Mouse (Mus musculus) forebrain, embryonic 15.5 days (tissue): ENCODE results near the gene Kbtbd7. TPM values are rescaled to one million over a fixed set of nuclear protein-coding genes. Genes with fewer than 3 reads are reported as not detected.

Source experiments
- ATAC-seq: fragments of 200-750 bp; cut with Nextera tagmentation; replicated peaks from 2 replicates; pipeline ENCODE4 v1.8.0; 2017; ENCODE audit warnings: mild to moderate bottlenecking, moderate TSS enrichment, moderate library complexity
- H3K27ac ChIP-seq: fragments of 300-500 bp; sonication (generic); replicated peaks from 2 replicates; pipeline ENCODE4 v1.5.1; 2015; ENCODE audit warnings: mild to moderate bottlenecking, inconsistent platforms
- H3K27me3 ChIP-seq: fragments of 300-500 bp; sonication (generic); 2 replicates; pipeline ENCODE4 v1.6.1; 2015; ENCODE audit warnings: inconsistent platforms
- H3K36me3 ChIP-seq: fragments of 300-500 bp; sonication (generic); 2 replicates; pipeline ENCODE4 v1.6.1; 2015; ENCODE audit warnings: mild to moderate bottlenecking, inconsistent platforms
- H3K4me1 ChIP-seq: fragments of 300-500 bp; sonication (generic); 2 replicates; pipeline ENCODE4 v1.6.1; 2015; ENCODE audit warnings: inconsistent platforms
- H3K4me2 ChIP-seq: fragments of 300-500 bp; sonication (generic); replicated peaks from 2 replicates; pipeline ENCODE4 v1.6.1; 2015; ENCODE audit warnings: mild to moderate bottlenecking, inconsistent platforms
- H3K4me3 ChIP-seq: fragments of 300-500 bp; sonication (generic); 2 replicates; pipeline ENCODE4 v1.5.1; 2015; ENCODE audit warnings: mild to moderate bottlenecking, inconsistent platforms
- H3K9ac ChIP-seq: fragments of 300-500 bp; sonication (generic); replicated peaks from 2 replicates; pipeline ENCODE4 v1.6.1; 2015; ENCODE audit warnings: mild to moderate bottlenecking, inconsistent platforms
- H3K9me3 ChIP-seq: fragments of 300-500 bp; sonication (generic); 2 replicates; pipeline ENCODE4 v1.6.1; 2016; ENCODE audit warnings: inconsistent platforms
- WGBS: fragments of 180-500 bp; shearing (Covaris S2); methylation state at CpG from one replicate; pipeline ENCODE4 v1.1.7; 2015; ENCODE audit warnings: mixed read lengths; 5-methylcytosine and 5-hydroxymethylcytosine counted together
- polyA plus RNA-seq: library from polyadenylated mRNA; unstranded; fragments of >200 nt; fragmentation: Nextera tagmentation; extraction: Ambion mirVana; gene quantifications from 2 replicates; pipeline ENCODE4 v1.2.1, GENCODE M21; 2015

Kbtbd7 gene
- 23.6 and 23.7 TPM in 2 replicates for polyA plus RNA-seq

GRCm38 (mm10) chr14:79425979-79426729 lies at the start of gene Kbtbd7:
Gene Kbtbd7, plus strand, starts transcription at chr14:79426511.
- Histone ChIP-seq H3K27ac (peak within 1 kb of the TSS; percentile 92), H3K27me3 (no peaks in the 10 kb centered on the region), H3K9me3 (no peaks in the 10 kb centered on the region), H3K4me2 (peak within 1 kb of the TSS; percentile 46), H3K4me1 (peaks cover 4% of the 10 kb centered on the region; the same call in 1 of the 2 replicates), H3K9ac (peak within 1 kb of the TSS; percentile 80), H3K36me3 (peaks cover 13% of the 10 kb centered on the region), H3K4me3 (peak within 1 kb of the TSS; percentile 74)
- ATAC-seq, result peak; percentile 99
- WGBS, result under 1% methylated on average over 44 of the region's 44 CpGs

DNA sequence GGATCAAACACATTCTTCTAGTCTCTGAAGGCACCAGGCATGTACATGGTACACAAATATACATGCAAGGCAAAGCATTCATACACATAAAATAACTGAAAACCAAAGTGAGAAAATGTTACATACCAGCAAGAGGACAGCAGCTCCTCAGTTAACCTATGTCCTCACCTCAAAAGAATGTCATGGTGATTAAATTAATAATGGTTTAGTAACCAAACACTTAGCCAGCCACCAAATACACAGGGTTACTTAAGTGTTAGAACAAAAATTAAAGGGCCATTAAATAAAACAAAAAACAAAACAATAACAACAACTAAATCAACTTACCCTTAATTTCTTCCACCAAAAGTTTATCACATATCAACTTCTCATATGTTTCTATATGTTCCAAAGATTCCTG lies 49.3 kb upstream of the Kbtbd7 start:
- Histone ChIP-seq H3K9me3 (no peaks in the 10 kb centered on the region), H3K4me3 (no peak overlapping the region), H3K9ac (no peak overlapping the region), H3K27ac (no peak overlapping the region), H3K27me3 (no peaks in the 10 kb centered on the region), H3K4me1 (no peaks in the 10 kb centered on the region), H3K36me3 (peaks cover 22% of the 10 kb centered on the region), H3K4me2 (no peak overlapping the region)
- ATAC-seq, result no peak

GRCm38 (mm10) chr14:79383120-79383519 lies 43.2 kb upstream of the Kbtbd7 start:
- Histone ChIP-seq H3K27ac (no peak overlapping the region), H3K4me1 (no peaks in the 10 kb centered on the region), H3K4me3 (no peak overlapping the region), H3K4me2 (no peak overlapping the region), H3K9me3 (no peaks in the 10 kb centered on the region), H3K27me3 (no peaks in the 10 kb centered on the region), H3K36me3 (peaks cover 15% of the 10 kb centered on the region), H3K9ac (no peak overlapping the region)
- ATAC-seq, result no peak
- WGBS, result 96% methylated on average over 7 of the region's 7 CpGs

GRCm38 (mm10) chr14:79388304-79388703 lies 38.0 kb upstream of the Kbtbd7 start:
- 93% methylated on average over 3 of the region's 3 CpGs for WGBS
- Histone ChIP-seq H3K4me1 (peaks cover 15% of the 10 kb centered on the region), H3K27ac (no peak overlapping the region), H3K4me2 (no peak overlapping the region), H3K9ac (no peak overlapping the region), H3K27me3 (no peaks in the 10 kb centered on the region), H3K9me3 (no peaks in the 10 kb centered on the region), H3K4me3 (no peak overlapping the region), H3K36me3 (peaks cover under 1% of the 10 kb centered on the region; the same call in 1 of the 2 replicates)
- ATAC-seq, result no peak

DNA sequence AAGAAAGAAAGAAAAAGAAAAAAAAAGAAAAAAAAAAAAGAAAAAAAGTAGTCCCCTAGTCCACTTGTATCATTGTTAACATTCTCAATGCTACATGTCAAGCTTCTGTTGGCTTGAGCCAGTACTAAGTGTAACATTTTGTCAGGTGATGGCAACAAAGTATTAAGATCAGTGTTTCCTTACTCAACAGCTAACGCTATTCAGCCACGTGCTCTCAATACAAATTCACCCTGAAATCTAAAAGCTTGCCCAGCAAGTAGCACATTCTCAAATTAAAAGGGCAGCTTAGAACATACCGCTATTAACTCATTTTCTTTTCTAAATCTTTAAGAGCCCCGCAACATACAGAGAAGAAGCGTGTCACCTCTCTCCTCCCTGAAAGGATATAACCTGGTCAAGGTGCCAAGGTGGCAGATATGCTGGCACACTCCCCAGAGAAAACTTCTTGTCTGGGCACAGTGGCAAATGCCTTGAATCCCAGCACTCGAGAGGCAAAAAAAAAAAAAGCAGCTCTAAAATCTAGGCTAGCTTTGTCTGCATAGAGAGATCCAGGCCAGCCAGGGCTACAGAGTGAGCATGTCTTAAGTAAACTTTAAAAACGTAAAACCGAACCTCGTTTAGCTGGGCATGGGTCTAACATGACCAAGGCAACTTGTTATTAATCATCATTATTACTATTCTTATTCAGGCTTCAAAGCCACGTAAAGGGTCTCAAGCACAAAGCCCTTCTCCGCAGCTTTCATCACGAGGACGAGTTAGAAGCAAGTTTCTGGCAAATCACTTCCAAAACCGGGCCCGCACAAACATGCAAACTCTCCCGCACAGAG lies 36.7 kb upstream of the Kbtbd7 start:
- Histone ChIP-seq H3K9ac (peak overlapping the region; percentile 86), H3K27ac (peak overlapping the region; percentile 97), H3K4me2 (peak overlapping the region; percentile 76), H3K9me3 (no peaks in the 10 kb centered on the region), H3K36me3 (no peaks in the 10 kb centered on the region), H3K27me3 (no peaks in the 10 kb centered on the region), H3K4me3 (peak overlapping the region; percentile 72), H3K4me1 (peaks cover 15% of the 10 kb centered on the region)
- WGBS, result under 1% methylated on average over 16 of the region's 16 CpGs
- 0 out of 2 replicates have a peak, but pooled peaks have one; percentile 17 for ATAC-seq

DNA sequence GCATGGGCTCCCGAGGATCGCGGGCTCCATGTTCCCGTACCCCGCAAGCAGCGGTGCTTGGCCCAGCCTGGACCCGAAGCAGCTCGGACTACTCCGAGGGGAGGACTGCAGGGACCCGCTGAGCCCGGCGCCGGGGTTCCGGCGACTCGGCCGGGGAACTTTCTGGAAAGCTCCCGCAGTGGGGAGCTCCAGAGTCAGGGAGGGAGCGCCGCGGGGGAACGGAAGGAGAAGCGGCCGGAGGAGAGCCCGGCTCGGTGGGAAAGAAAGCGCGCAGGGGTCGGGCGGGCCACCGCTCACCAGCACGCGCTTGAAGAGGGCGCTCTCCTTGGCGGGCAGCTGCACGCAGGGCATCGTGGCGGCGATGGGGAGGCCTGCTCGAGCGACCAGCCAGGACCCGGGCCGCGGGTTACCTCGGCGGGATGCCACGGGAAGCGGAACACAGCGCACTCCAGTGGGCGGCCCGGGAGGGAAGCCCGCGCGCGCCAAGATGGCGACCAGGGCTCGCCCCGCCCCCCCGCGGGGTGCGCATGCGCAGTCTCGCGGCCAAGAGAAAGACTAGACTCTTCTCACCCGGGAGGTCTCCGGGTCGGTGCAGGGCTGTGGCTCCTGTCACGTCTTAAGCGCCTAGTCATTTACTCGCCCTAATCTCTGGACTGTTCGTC lies 35.9 kb upstream of the Kbtbd7 start, which contains the start of gene Naa16:
Naa16 (minus strand) TSS at position 514 of the 662 bp plus-strand sequence.
- peak within 1 kb of the TSS; percentile 97 for H3K27ac ChIP-seq
- H3K4me3 ChIP-seq, result peak within 1 kb of the TSS; percentile 72
- H3K9me3 ChIP-seq, result no peaks in the 10 kb centered on the region
- peaks cover 15% of the 10 kb centered on the region for H3K4me1 ChIP-seq
- H3K27me3 ChIP-seq, result no peaks in the 10 kb centered on the region
- peak within 1 kb of the TSS; percentile 76 for H3K4me2 ChIP-seq
- peak within 1 kb of the TSS; percentile 86 for H3K9ac ChIP-seq
- ATAC-seq, result peak; percentile 98
- H3K36me3 ChIP-seq, result no peaks in the 10 kb centered on the region
- under 1% methylated on average over 66 of the region's 71 CpGs for WGBS

DNA sequence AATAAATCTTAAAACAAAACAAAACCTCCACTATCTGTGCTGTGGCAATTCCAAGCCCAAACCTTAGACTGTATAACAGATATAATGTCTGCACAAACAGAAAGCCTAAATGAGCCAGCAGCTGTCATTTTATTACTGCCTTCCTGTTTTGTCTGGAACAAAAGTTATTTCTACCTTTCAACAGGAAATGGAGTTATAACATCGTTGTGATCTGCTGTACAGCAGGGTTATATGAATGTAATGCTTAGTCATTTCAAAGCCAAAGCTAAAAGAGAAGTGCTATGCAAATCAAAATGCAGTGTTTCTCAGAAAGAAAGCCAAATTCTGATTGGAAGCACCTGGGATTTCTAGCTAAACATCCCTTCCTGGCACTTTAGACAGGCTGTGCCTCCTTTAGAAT lies 33.0 kb upstream of the Kbtbd7 start:
- peaks cover 18% of the 10 kb centered on the region for H3K4me1 ChIP-seq
- H3K4me2 ChIP-seq, result no peak overlapping the region
- H3K36me3 ChIP-seq, result no peaks in the 10 kb centered on the region
- H3K9ac ChIP-seq, result no peak overlapping the region
- no peaks in the 10 kb centered on the region for H3K9me3 ChIP-seq
- H3K27ac ChIP-seq, result no peak overlapping the region
- ATAC-seq, result no peak
- WGBS, result 87% methylated on average over 1 of the region's 1 CpGs
- no peaks in the 10 kb centered on the region for H3K27me3 ChIP-seq
- no peak overlapping the region for H3K4me3 ChIP-seq

DNA sequence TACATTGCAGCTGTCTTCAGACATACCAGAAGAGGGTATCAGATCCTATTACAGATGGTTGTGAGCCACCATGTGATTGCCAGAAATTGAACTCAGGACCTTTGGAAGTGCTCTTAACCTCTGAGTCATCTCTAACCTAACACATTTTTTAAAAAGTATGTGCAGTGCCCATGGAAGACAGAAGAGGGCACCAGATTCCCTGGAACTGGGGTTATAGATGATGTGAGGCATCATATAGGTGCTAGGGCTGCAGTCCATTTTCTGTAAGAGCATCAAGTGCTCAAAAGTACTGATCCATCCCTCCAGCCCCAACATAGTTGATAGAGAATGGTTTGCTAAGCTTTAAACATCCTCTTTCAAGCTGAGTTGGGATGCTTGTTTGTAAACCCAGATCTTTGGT lies 31.7 kb upstream of the Kbtbd7 start:
- no peaks in the 10 kb centered on the region for H3K9me3 ChIP-seq

DNA sequence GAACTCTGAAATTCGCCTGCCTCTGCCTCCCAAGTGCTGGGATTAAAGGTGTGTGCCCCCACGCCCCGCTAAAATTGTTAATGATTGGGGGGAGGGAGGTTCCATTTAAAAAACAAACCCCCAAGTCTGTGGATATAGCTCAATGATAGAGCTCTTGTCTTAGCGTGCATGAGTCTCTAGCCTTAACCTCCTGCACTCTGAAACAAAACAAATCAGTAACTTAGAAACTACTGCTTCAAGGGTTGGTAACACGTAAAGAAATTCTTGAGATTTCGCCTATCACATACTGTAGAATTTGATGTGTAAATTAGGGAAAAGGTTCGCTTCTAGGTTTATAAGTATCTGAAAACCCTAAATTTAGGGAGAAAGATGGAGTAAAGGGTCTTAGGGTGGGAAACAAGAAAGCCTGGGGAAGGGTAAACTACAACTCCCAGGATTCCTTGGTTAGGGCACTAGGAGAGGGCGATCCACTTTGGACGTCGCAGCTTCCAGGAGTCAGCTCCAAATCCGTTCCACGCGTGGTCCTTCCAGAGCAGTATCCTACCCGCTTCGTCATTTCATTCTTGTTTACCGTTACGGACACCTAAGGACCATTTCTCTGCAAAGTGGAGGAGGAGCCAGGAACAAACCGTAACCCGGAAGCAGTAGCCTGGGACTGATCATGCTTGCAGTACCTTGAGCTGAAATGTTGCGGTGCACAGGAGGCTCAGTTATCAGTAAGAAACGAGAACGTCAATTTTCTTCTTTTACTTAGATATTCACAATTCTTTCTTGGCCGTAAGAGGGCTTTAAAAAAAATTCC lies 28.8 kb upstream of the Kbtbd7 start, which contains the start of gene Mtrf1:
Mtrf1 (plus strand) TSS at position 452 of the 802 bp plus-strand sequence.
- Histone ChIP-seq H3K4me2 (peak within 1 kb of the TSS; percentile 49), H3K4me1 (peaks cover 8% of the 10 kb centered on the region), H3K36me3 (peaks cover 5% of the 10 kb centered on the region), H3K27ac (peak within 1 kb of the TSS; percentile 87), H3K9ac (peak within 1 kb of the TSS; percentile 49), H3K9me3 (no peaks in the 10 kb centered on the region), H3K27me3 (no peaks in the 10 kb centered on the region), H3K4me3 (peak within 1 kb of the TSS; percentile 47)
- WGBS, result 21% methylated on average over 23 of the region's 23 CpGs
- ATAC-seq, result peak; percentile 96

More for the DNA sequence above, 31.7 kb upstream of the Kbtbd7 start:
- no peak overlapping the region for H3K9ac ChIP-seq
- H3K36me3 ChIP-seq, result no peaks in the 10 kb centered on the region
- H3K4me2 ChIP-seq, result no peak overlapping the region
- H3K4me1 ChIP-seq, result peaks cover 10% of the 10 kb centered on the region
- H3K4me3 ChIP-seq, result no peak overlapping the region
- H3K27ac ChIP-seq, result no peak overlapping the region
- H3K27me3 ChIP-seq, result no peaks in the 10 kb centered on the region
- ATAC-seq, result no peak

DNA sequence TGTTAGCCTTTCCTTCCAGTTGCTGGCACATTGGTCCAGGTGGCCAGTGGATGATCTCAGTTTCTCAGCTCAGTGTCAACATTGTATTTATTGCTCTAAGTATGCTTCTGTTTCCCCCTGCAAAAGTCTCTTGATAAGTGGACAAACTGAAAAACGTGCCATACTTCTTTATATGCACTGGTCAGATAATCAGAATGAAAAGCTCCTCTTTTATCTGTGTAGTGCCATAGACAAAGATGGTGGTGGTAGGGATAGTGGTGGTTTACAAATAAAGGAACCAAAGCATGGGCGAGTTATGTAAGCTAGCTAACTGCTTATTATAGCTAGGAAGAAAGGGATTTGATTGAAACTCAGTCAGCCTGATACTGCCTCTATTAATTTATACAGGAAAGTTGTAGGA lies 18.7 kb upstream of the Kbtbd7 start:
- 75% methylated on average over 2 of the region's 2 CpGs for WGBS

DNA sequence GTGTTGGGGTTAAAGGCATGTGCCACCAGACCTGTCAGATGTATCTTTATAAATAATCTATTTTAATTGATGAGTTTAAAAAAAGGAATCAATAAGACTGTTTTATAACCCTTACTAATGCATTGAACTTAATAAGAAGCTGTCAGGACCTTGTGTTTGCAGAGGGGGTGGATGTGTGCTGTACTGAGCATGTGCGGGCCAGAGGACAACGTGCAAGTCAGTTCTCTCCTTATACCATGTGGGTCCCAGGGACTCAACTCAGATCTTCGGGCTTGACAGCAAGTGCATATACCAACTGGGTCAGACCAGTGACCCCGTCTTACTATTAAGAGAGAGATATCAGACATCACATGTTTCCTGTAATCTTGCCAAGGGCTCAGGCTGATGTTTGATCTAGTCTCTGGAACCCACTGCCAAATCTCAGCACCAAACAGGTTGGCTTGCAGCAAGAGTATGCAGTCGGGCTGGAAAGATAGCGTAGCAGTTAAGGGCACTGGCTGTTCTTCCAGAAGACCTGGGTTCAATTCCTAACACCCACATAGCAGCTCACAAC lies 17.0 kb upstream of the Kbtbd7 start:
- no peaks in the 10 kb centered on the region for H3K9me3 ChIP-seq
- no peak overlapping the region for H3K4me3 ChIP-seq
- no peak for ATAC-seq
- no peaks in the 10 kb centered on the region for H3K27me3 ChIP-seq
- H3K9ac ChIP-seq, result no peak overlapping the region
- H3K27ac ChIP-seq, result no peak overlapping the region
- H3K4me1 ChIP-seq, result no peaks in the 10 kb centered on the region
- H3K36me3 ChIP-seq, result peaks cover 12% of the 10 kb centered on the region; the same call in 1 of the 2 replicates
- no peak overlapping the region for H3K4me2 ChIP-seq
- 92% methylated on average over 6 of the region's 6 CpGs for WGBS

More for the DNA sequence above, 18.7 kb upstream of the Kbtbd7 start:
- Histone ChIP-seq H3K27ac (no peak overlapping the region), H3K4me2 (no peak overlapping the region), H3K4me1 (no peaks in the 10 kb centered on the region), H3K27me3 (no peaks in the 10 kb centered on the region), H3K4me3 (no peak overlapping the region), H3K9me3 (no peaks in the 10 kb centered on the region), H3K9ac (no peak overlapping the region), H3K36me3 (peaks cover 3% of the 10 kb centered on the region; the same call in 1 of the 2 replicates)
- ATAC-seq, result no peak
